In the genomic region with DNA sequence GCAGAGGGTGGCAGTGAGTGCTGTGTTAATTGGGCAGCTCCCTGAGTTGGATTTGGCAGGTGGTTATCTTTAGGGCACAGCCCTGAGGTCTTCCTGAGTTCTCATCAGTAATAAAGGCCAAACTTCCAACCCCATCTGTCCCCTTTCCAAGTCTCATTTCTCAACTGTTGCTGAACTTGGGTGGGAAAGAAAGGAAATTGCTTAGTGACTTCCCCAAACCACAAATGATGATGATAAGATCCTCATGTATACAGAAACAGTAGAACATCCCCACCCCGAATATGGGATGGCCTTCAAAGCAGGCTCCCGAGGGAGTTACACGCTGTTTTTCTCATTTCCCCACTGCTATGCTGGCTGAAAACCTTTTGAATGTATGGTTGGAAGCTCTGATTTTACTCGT, we compare ENCODE assay signal across 19 mouse cellular contexts. TPM values are rescaled to one million over a fixed set of nuclear protein-coding genes. Genes with fewer than 3 reads are reported as not detected.
DNase-seq lines count a peak whose midpoint lies in the region; ATAC-seq and TF ChIP-seq lines count a peak whose summit lies in the region.
"Had no signal": no experiment of that assay in that cellular context is flagged by ENCODE, and none has a peak within 500 bp of the region (broad histone marks: within the 10 kb centered on the region; RNA-seq: fewer than 3 reads in every experiment).

No protein-coding gene starts in this region.

- peak; percentile 1 for DNase-seq in heart, adult 9 months (ENCODE audit: low spot score in 2 of 2)
- DNase-seq in heart, postnatal 36 days: no peak
- DNase-seq in lung, postnatal 0 days (ENCODE audit: low spot score): peak; percentile 15
- DNase-seq in lung, adult 2 months: no peak
- peak; percentile 22 for DNase-seq in lung, postnatal 25 days (ENCODE audit: low spot score)
- DNase-seq in cerebellum, adult 18-20 months: no peak
- DNase-seq: adrenal gland, postnatal 10 days; cerebellum, adult 11 months; cerebellum, adult 9-10 months; cerebellum, postnatal 25 days; forebrain, postnatal 0 days; gastrocnemius, postnatal 25 days; heart, postnatal 4 days had no signal

- no peaks in the 10 kb centered on the region for H3K27me3 ChIP-seq in lung, postnatal 0 days (replicated peaks; ENCODE audit: insufficient read depth, low read length)
- H3K27me3 ChIP-seq: embryonic facial prominence, embryonic 13.5 days; forebrain, embryonic 13.5 days; heart, embryonic 12.5 days had no signal

- no peaks in the 10 kb centered on the region for H3K4me1 ChIP-seq in lung, postnatal 0 days (ENCODE audit: insufficient read depth, low read depth, low read length)
- H3K4me1 ChIP-seq in lung, adult 2 months (ENCODE audit: control insufficient read depth, insufficient read depth, low read length): no peaks in the 10 kb centered on the region; the same call in 1 of the 2 replicates
- H3K4me1 ChIP-seq: forebrain, embryonic 13.5 days; heart, embryonic 12.5 days; hindbrain, embryonic 12.5 days had no signal

- TF ChIP-seq POLR2A in lung, adult 2 months (IDR thresholded peaks at IDR 0.05; ENCODE audit: borderline replicate concordance, extremely low read depth, low read depth, low read length): no peak

- no peaks in the 10 kb centered on the region for H3K9me3 ChIP-seq in lung, postnatal 0 days (ENCODE audit: low read length)
- H3K9me3 ChIP-seq: forebrain, embryonic 13.5 days; heart, embryonic 12.5 days; hindbrain, embryonic 12.5 days had no signal

- ATAC-seq in lung, postnatal 0 days: peak; percentile 35; the same call in 1 of the 2 replicates
- ATAC-seq in activated CD4-positive, CD25-positive, alpha-beta regulatory T cell, adult 4 months: no peak
- ATAC-seq: forebrain, embryonic 13.5 days; forebrain, postnatal 0 days; hindbrain, postnatal 0 days had no signal

- no peaks in the 10 kb centered on the region for H3K36me3 ChIP-seq in lung, postnatal 0 days (ENCODE audit: insufficient read depth, low read length)
- H3K36me3 ChIP-seq: embryonic facial prominence, embryonic 13.5 days; heart, embryonic 12.5 days; hindbrain, embryonic 12.5 days had no signal

- H3K27ac ChIP-seq in lung, postnatal 0 days (ENCODE audit: low read length): no peak overlapping the region
- H3K27ac ChIP-seq: embryonic facial prominence, embryonic 13.5 days; forebrain, embryonic 13.5 days; hindbrain, embryonic 12.5 days; hindbrain, postnatal 0 days had no signal

- no peak overlapping the region for H3K4me3 ChIP-seq in lung, postnatal 0 days (ENCODE audit: low read depth, low read length)
- H3K4me3 ChIP-seq in lung, adult 2 months (replicated peaks; ENCODE audit: extremely low read depth, low read depth, low read length): no peak overlapping the region
- H3K4me3 ChIP-seq: embryonic facial prominence, embryonic 13.5 days; forebrain, embryonic 13.5 days; heart, embryonic 12.5 days; hindbrain, embryonic 12.5 days had no signal

- H3K9ac ChIP-seq in lung, postnatal 0 days (replicated peaks; ENCODE audit: low read depth): no peak overlapping the region
- H3K9ac ChIP-seq: embryonic facial prominence, embryonic 13.5 days; forebrain, embryonic 13.5 days; forebrain, postnatal 0 days; heart, embryonic 12.5 days; hindbrain, embryonic 12.5 days had no signal

- no peak for TF ChIP-seq CTCF in lung, postnatal 0 days (IDR thresholded peaks at IDR 0.05)
- no peak for TF ChIP-seq CTCF in lung, adult 2 months (IDR thresholded peaks at IDR 0.05; ENCODE audit: insufficient read depth, low read length)

- no peak overlapping the region for H3K4me2 ChIP-seq in lung, postnatal 0 days (replicated peaks; ENCODE audit: low read depth, low read length)
- H3K4me2 ChIP-seq: embryonic facial prominence, embryonic 13.5 days; forebrain, embryonic 13.5 days; heart, embryonic 12.5 days; hindbrain, embryonic 12.5 days had no signal

- intact Hi-C loops in heart, postnatal 36 days (cut with DNase I): no loop called here

- TF ChIP-seq EP300 in lung, postnatal 0 days (IDR thresholded peaks at IDR 0.05): peak; percentile 58; the same call in 1 of the 2 replicates

- 41% methylated on average over 4 of the region's 4 CpGs for WGBS in lung, postnatal 0 days
- 49% methylated on average over 4 of the region's 4 CpGs for WGBS in lung, adult 2 months

RNA-seq across cellular contexts. Expression of a gene that starts 34.8 kb away (rescaled TPM):
- 1 to 10 TPM; 1.6 to 1.9 TPM for total RNA-seq in heart, postnatal 36 days (2021)
- polyA plus RNA-seq in lung, postnatal 0 days (2015; fragmentation: Nextera tagmentation; extraction: Ambion mirVana): 2.0 and 2.3 TPM in 2 replicates
- polyA plus RNA-seq in lung, adult 2 months (2012; rRNA removed): 5.2 and 6.5 TPM in 2 replicates
- polyA plus RNA-seq in activated CD4-positive, CD25-positive, alpha-beta regulatory T cell, adult 4 months (2017; shearing (Covaris generic)): 1 to 10 TPM in 1 of 2 experiments, under 1 TPM in 1; 0.13 to 1.3 TPM

Comparison
In these comparisons a context has a peak if more than half of its experiments do, and no peak if none do; other contexts are left out.
1. DNase-seq: peak in heart, adult 9 months (2 of 2), lung, postnatal 0 days (single experiment) and lung, postnatal 25 days (single experiment); none in heart, postnatal 36 days (0 of 2), lung, adult 2 months (single experiment) and cerebellum, adult 18-20 months (0 of 2).